Mouse (Mus musculus) liver, embryonic 15.5 days (tissue): ENCODE data around the gene Fhad1. TPM values are rescaled to one million over a fixed set of nuclear protein-coding genes. Genes with fewer than 3 reads are reported as not detected.
A peak's percentile ranks its signal among the peaks of the same experiment; 100 is the strongest.
"Not testable (repeated sequence)": the region's sequence is repeated elsewhere in the genome, so short reads cannot be mapped to it uniquely, and the experiment has no call there.

Experiments
- ATAC-seq: fragments of 200-750 bp; cut with Nextera tagmentation; 2 replicates; pipeline ENCODE4 v1.8.0; 2017; ENCODE audit warnings: moderate number of reproducible peaks, mild to moderate bottlenecking, moderate library complexity; ENCODE audit not compliant: insufficient read depth
- H3K27ac ChIP-seq: fragments of 300-500 bp; sonication (generic); replicated peaks from 2 replicates; pipeline ENCODE4 v1.5.1; 2015; ENCODE audit warnings: mild to moderate bottlenecking, inconsistent platforms
- H3K27me3 ChIP-seq: fragments of 300-500 bp; sonication (generic); 2 replicates; pipeline ENCODE4 v1.6.1; 2015; ENCODE audit warnings: mild to moderate bottlenecking, inconsistent platforms
- H3K36me3 ChIP-seq: fragments of 300-500 bp; sonication (generic); replicated peaks from 2 replicates; pipeline ENCODE4 v1.6.1; 2015; ENCODE audit warnings: moderate library complexity, mild to moderate bottlenecking, inconsistent platforms
- H3K4me1 ChIP-seq: fragments of 300-500 bp; sonication (generic); replicated peaks from 2 replicates; pipeline ENCODE4 v1.6.1; 2015; ENCODE audit warnings: inconsistent platforms
- H3K4me2 ChIP-seq: fragments of 300-500 bp; sonication (generic); 2 replicates; pipeline ENCODE4 v1.6.1; 2015; ENCODE audit warnings: moderate library complexity, mild to moderate bottlenecking, inconsistent platforms
- H3K4me3 ChIP-seq: fragments of 300-500 bp; sonication (generic); replicated peaks from 2 replicates; pipeline ENCODE4 v1.5.1; 2015; ENCODE audit warnings: mild to moderate bottlenecking, inconsistent platforms
- H3K9ac ChIP-seq: fragments of 300-500 bp; sonication (generic); 2 replicates; pipeline ENCODE4 v1.6.1; 2015; ENCODE audit warnings: moderate library complexity, mild to moderate bottlenecking, inconsistent platforms
- H3K9me3 ChIP-seq: fragments of 300-500 bp; sonication (generic); replicated peaks from 2 replicates; pipeline ENCODE4 v1.6.1; 2016; ENCODE audit warnings: inconsistent platforms
- WGBS: fragments of 180-500 bp; shearing (Covaris S2); methylation state at CpG from one replicate; pipeline ENCODE4 v1.1.7; 2015; ENCODE audit warnings: mixed read lengths; ENCODE audit not compliant: insufficient replicate concordance; 5-methylcytosine and 5-hydroxymethylcytosine counted together
- polyA plus RNA-seq: library from polyadenylated mRNA; unstranded; fragments of >200 nt; fragmentation: Nextera tagmentation; extraction: Ambion mirVana; gene quantifications from 2 replicates; pipeline ENCODE4 v1.2.1, GENCODE M21; 2015

Fhad1 gene
- polyA plus RNA-seq, 1 experiment from 2014 or later, result 0.24 TPM

GRCm38 (mm10) chr4:142053661-142054448 is 39.0 kb upstream of the Fhad1 start:
- no peak for ATAC-seq
- H3K4me1 ChIP-seq, result peaks cover 67% of the 10 kb centered on the region
- H3K4me3 ChIP-seq, result no peak overlapping the region
- H3K27ac ChIP-seq, result peak overlapping the region; percentile 69
- H3K27me3 ChIP-seq, result no peaks in the 10 kb centered on the region
- WGBS, result 49% methylated on average over 9 of the region's 9 CpGs
- H3K36me3 ChIP-seq, result no peaks in the 10 kb centered on the region
- no peak overlapping the region for H3K9ac ChIP-seq
- H3K4me2 ChIP-seq, result no peak overlapping the region
- H3K9me3 ChIP-seq, result no peaks in the 10 kb centered on the region

DNA sequence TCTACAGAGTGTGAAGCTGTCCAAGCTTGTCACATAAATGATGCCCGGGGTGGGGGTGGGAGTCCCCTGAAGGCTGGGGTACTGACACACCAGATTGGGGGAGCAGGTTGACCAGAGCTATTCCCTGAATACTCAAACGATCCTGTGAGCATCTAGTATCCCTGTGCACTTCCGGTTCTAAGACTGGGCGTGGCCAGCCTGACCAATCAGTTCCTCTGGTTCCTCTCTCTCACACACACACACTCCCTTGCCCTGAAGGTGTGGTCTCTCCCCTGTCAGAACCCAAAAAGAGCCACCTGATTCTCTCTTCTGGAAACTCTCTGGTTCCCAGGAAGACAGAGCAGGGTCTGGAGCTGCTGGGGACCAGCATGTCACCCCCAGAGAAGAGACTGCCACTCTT is 38.4 kb upstream of the Fhad1 start:
- 0 out of 2 replicates have a peak, but pooled peaks have one; percentile 25 for ATAC-seq
- H3K4me3 ChIP-seq, result no peak overlapping the region
- H3K9me3 ChIP-seq, result no peaks in the 10 kb centered on the region
- no peak overlapping the region for H3K9ac ChIP-seq
- 26% methylated on average over 4 of the region's 4 CpGs for WGBS
- no peak overlapping the region for H3K4me2 ChIP-seq
- H3K36me3 ChIP-seq, result no peaks in the 10 kb centered on the region
- H3K4me1 ChIP-seq, result peaks cover 73% of the 10 kb centered on the region
- peak overlapping the region; percentile 69 for H3K27ac ChIP-seq
- H3K27me3 ChIP-seq, result no peaks in the 10 kb centered on the region

GRCm38 (mm10) chr4:142052391-142053132 is 37.7 kb upstream of the Fhad1 start:
- H3K9ac ChIP-seq, result no peak overlapping the region
- peak; percentile 57 for ATAC-seq
- H3K4me3 ChIP-seq, result no peak overlapping the region
- peaks cover 78% of the 10 kb centered on the region for H3K4me1 ChIP-seq
- H3K9me3 ChIP-seq, result no peaks in the 10 kb centered on the region
- peak overlapping the region; percentile 20; the same call in 1 of the 2 replicates for H3K4me2 ChIP-seq
- H3K36me3 ChIP-seq, result no peaks in the 10 kb centered on the region
- H3K27ac ChIP-seq, result peak overlapping the region; percentile 69
- WGBS, result 31% methylated on average over 22 of the region's 22 CpGs
- no peaks in the 10 kb centered on the region for H3K27me3 ChIP-seq

- ATAC-seq, H3K27me3 ChIP-seq, H3K36me3 ChIP-seq, H3K9ac ChIP-seq, H3K4me3 ChIP-seq, H3K9me3 ChIP-seq: not testable (repeated sequence)
- 65% methylated on average over 6 of the region's 6 CpGs for WGBS
- peaks cover 80% of the 10 kb centered on the region for H3K4me1 ChIP-seq
- peak overlapping the region; percentile 20; the same call in 1 of the 2 replicates for H3K4me2 ChIP-seq
- peak overlapping the region; percentile 41 for H3K27ac ChIP-seq
Measured at GRCm38 (mm10) chr4:142051883-142052282, 37.0 kb upstream of the Fhad1 start.

- no peaks in the 10 kb centered on the region for H3K36me3 ChIP-seq
- peaks cover 84% of the 10 kb centered on the region for H3K4me1 ChIP-seq
- no peak overlapping the region for H3K4me2 ChIP-seq
- no peak overlapping the region for H3K9ac ChIP-seq
- H3K27me3 ChIP-seq, result no peaks in the 10 kb centered on the region; the same call in 1 of the 2 replicates
- no peaks in the 10 kb centered on the region for H3K9me3 ChIP-seq
- 77% methylated on average over 5 of the region's 5 CpGs for WGBS
- H3K4me3 ChIP-seq, result no peak overlapping the region
- 0 out of 2 replicates have a peak overlapping the region, but pooled peaks have one; percentile 2 for H3K27ac ChIP-seq
- ATAC-seq, result no peak
Measured at GRCm38 (mm10) chr4:142049963-142050362, 35.1 kb upstream of the Fhad1 start.

- peak overlapping the region; percentile 22 for H3K4me3 ChIP-seq
- peak; percentile 38; the same call in 1 of the 2 replicates for ATAC-seq
Measured at GRCm38 (mm10) chr4:142048391-142048790, 33.5 kb upstream of the Fhad1 start.

GRCm38 (mm10) chr4:142047005-142047404 is 32.1 kb upstream of the Fhad1 start:
- Histone ChIP-seq H3K4me3 (peak overlapping the region; percentile 22; the same call in 1 of the 2 replicates), H3K9me3 (no peaks in the 10 kb centered on the region), H3K4me1 (peaks cover 67% of the 10 kb centered on the region), H3K4me2 (0 out of 2 replicates have a peak overlapping the region, but pooled peaks have one; percentile 5), H3K27ac (no peak overlapping the region), H3K36me3 (no peaks in the 10 kb centered on the region), H3K9ac (no peak overlapping the region), H3K27me3 (peaks cover 13% of the 10 kb centered on the region; the same call in 1 of the 2 replicates)
- 54% methylated on average over 5 of the region's 5 CpGs for WGBS
- no peak for ATAC-seq

More at GRCm38 (mm10) chr4:142048391-142048790, 33.5 kb upstream of the Fhad1 start:
- Histone ChIP-seq H3K27ac (no peak overlapping the region), H3K9ac (no peak overlapping the region), H3K4me2 (peak overlapping the region; percentile 41), H3K36me3 (no peaks in the 10 kb centered on the region), H3K27me3 (peaks cover 9% of the 10 kb centered on the region; the same call in 1 of the 2 replicates), H3K9me3 (no peaks in the 10 kb centered on the region), H3K4me1 (peaks cover 77% of the 10 kb centered on the region)
- WGBS, result 22% methylated on average over 8 of the region's 8 CpGs

- Histone ChIP-seq H3K36me3 (no peaks in the 10 kb centered on the region), H3K4me3 (no peak overlapping the region), H3K27ac (no peak overlapping the region), H3K9ac (no peak overlapping the region), H3K4me1 (peaks cover 67% of the 10 kb centered on the region), H3K27me3 (peaks cover 13% of the 10 kb centered on the region; the same call in 1 of the 2 replicates), H3K4me2 (no peak overlapping the region), H3K9me3 (no peaks in the 10 kb centered on the region)
- no peak for ATAC-seq
- 39% methylated on average over 7 of the region's 7 CpGs for WGBS
Measured at GRCm38 (mm10) chr4:142046496-142046895, 31.6 kb upstream of the Fhad1 start.

- peaks cover 13% of the 10 kb centered on the region; the same call in 1 of the 2 replicates for H3K27me3 ChIP-seq
- no peak overlapping the region for H3K4me2 ChIP-seq
Measured at GRCm38 (mm10) chr4:142045595-142046163, 30.8 kb upstream of the Fhad1 start.

GRCm38 (mm10) chr4:142044452-142044851 is 29.6 kb upstream of the Fhad1 start:
- Histone ChIP-seq H3K9me3 (no peaks in the 10 kb centered on the region), H3K27ac (no peak overlapping the region), H3K9ac (no peak overlapping the region), H3K4me3 (no peak overlapping the region), H3K36me3 (no peaks in the 10 kb centered on the region), H3K27me3 (peaks cover 13% of the 10 kb centered on the region; the same call in 1 of the 2 replicates), H3K4me2 (no peak overlapping the region), H3K4me1 (peaks cover 67% of the 10 kb centered on the region)
- no peak for ATAC-seq
- WGBS, result 61% methylated on average over 12 of the region's 12 CpGs

More at GRCm38 (mm10) chr4:142045595-142046163, 30.8 kb upstream of the Fhad1 start:
- H3K4me1 ChIP-seq, result peaks cover 67% of the 10 kb centered on the region
- WGBS, result 70% methylated on average over 14 of the region's 14 CpGs
- no peak for ATAC-seq
- no peak overlapping the region for H3K9ac ChIP-seq
- H3K36me3 ChIP-seq, result no peaks in the 10 kb centered on the region
- no peak overlapping the region for H3K27ac ChIP-seq
- H3K9me3 ChIP-seq, result no peaks in the 10 kb centered on the region
- no peak overlapping the region for H3K4me3 ChIP-seq
